Mouse (Mus musculus): ENCODE results near the gene Zbp1. TPM values are rescaled to one million over a fixed set of nuclear protein-coding genes. Genes with fewer than 3 reads are reported as not detected.
A peak's percentile ranks its signal among the peaks of the same experiment; 100 is the strongest.

Zbp1 gene
- polyA plus RNA-seq, 1 experiment from 2014 or later: not detected

- Histone ChIP-seq H3K4me1 (ENCODE audit: control insufficient read depth in 2 of 2, insufficient read depth in 2 of 2, low read length in 2 of 2) (peaks cover 45 to 70% of the 10 kb centered on the region in 2 experiments), H3K4me3 (ENCODE audit: control insufficient read depth in 1 of 2, insufficient read depth in 1 of 2, low read depth in 1 of 2, low read length in 2 of 2) (no peak overlapping the region), H3K9me3 (ENCODE audit: control insufficient read depth, low read length) (no peaks in the 10 kb centered on the region), H3K4me2 (ENCODE audit: low read length) (no peak overlapping the region), H3K9ac (ENCODE audit: low read length) (no peak overlapping the region), H3K27ac (replicated peaks in 1 of 2; ENCODE audit: control insufficient read depth in 1 of 2, insufficient read depth in 1 of 2, low read depth in 2 of 2, low read length in 2 of 2) (no peak overlapping the region), H3K27me3 (ENCODE audit: control insufficient read depth, insufficient read depth, low read length) (no peaks in the 10 kb centered on the region), H3K36me3 (ENCODE audit: control insufficient read depth, insufficient read depth, low read length) (0 out of 2 replicates have a peak, but pooled peaks cover 3% of the 10 kb centered on the region)
- no peak for ATAC-seq (ENCODE audit: insufficient number of reproducible peaks, insufficient read depth, low FRiP score, low read depth)
- 83% methylated on average over 20 of the region's 20 CpGs for WGBS
These were observed 26.5 kb upstream of the Zbp1 start for GRCm38 (mm10) chr2:173245258-173245657.

- H3K4me3 ChIP-seq (ENCODE audit: control insufficient read depth in 1 of 2, insufficient read depth in 1 of 2, low read depth in 1 of 2, low read length in 2 of 2): no peak overlapping the region
- no peaks in the 10 kb centered on the region for H3K27me3 ChIP-seq (ENCODE audit: control insufficient read depth, insufficient read depth, low read length)
- WGBS: 57% methylated on average over 3 of the region's 3 CpGs
- H3K9me3 ChIP-seq (ENCODE audit: control insufficient read depth, low read length): no peaks in the 10 kb centered on the region
- H3K36me3 ChIP-seq (ENCODE audit: control insufficient read depth, insufficient read depth, low read length): 0 out of 2 replicates have a peak, but pooled peaks cover 3% of the 10 kb centered on the region
- no peak overlapping the region for H3K9ac ChIP-seq (ENCODE audit: low read length)
- H3K4me1 ChIP-seq (ENCODE audit: control insufficient read depth in 2 of 2, insufficient read depth in 2 of 2, low read length in 2 of 2): peaks cover 33 to 61% of the 10 kb centered on the region in 2 experiments
- H3K27ac ChIP-seq (replicated peaks in 1 of 2; ENCODE audit: control insufficient read depth in 1 of 2, insufficient read depth in 1 of 2, low read depth in 2 of 2, low read length in 2 of 2): no peak overlapping the region
- no peak overlapping the region for H3K4me2 ChIP-seq (ENCODE audit: low read length)
- ATAC-seq (ENCODE audit: insufficient number of reproducible peaks, insufficient read depth, low FRiP score, low read depth): no peak
These were observed 25.4 kb upstream of the Zbp1 start for GRCm38 (mm10) chr2:173244108-173244507.

GRCm38 (mm10) chr2:173243616-173244015 is 24.9 kb upstream of the Zbp1 start:
- WGBS: 70% methylated on average over 9 of the region's 9 CpGs
- Histone ChIP-seq H3K9ac (ENCODE audit: low read length) (no peak overlapping the region), H3K4me2 (ENCODE audit: low read length) (no peak overlapping the region), H3K36me3 (ENCODE audit: control insufficient read depth, insufficient read depth, low read length) (0 out of 2 replicates have a peak, but pooled peaks cover 3% of the 10 kb centered on the region), H3K4me1 (ENCODE audit: control insufficient read depth in 2 of 2, insufficient read depth in 2 of 2, low read length in 2 of 2) (peaks cover 33 to 62% of the 10 kb centered on the region in 2 experiments), H3K27me3 (ENCODE audit: control insufficient read depth, insufficient read depth, low read length) (no peaks in the 10 kb centered on the region), H3K9me3 (ENCODE audit: control insufficient read depth, low read length) (no peaks in the 10 kb centered on the region), H3K27ac (replicated peaks in 1 of 2; ENCODE audit: control insufficient read depth in 1 of 2, insufficient read depth in 1 of 2, low read depth in 2 of 2, low read length in 2 of 2) (no peak overlapping the region), H3K4me3 (ENCODE audit: control insufficient read depth in 1 of 2, insufficient read depth in 1 of 2, low read depth in 1 of 2, low read length in 2 of 2) (no peak overlapping the region)
- ATAC-seq (ENCODE audit: insufficient number of reproducible peaks, insufficient read depth, low FRiP score, low read depth): no peak

GRCm38 (mm10) chr2:173242874-173243273 is 24.2 kb upstream of the Zbp1 start:
- H3K4me1 ChIP-seq (ENCODE audit: control insufficient read depth in 2 of 2, insufficient read depth in 2 of 2, low read length in 2 of 2): peaks cover 36 to 63% of the 10 kb centered on the region in 2 experiments
- ATAC-seq (ENCODE audit: insufficient number of reproducible peaks, insufficient read depth, low FRiP score, low read depth): no peak
- 40% methylated on average over 12 of the region's 12 CpGs for WGBS
- 0 out of 2 replicates have a peak, but pooled peaks cover 3% of the 10 kb centered on the region for H3K36me3 ChIP-seq (ENCODE audit: control insufficient read depth, insufficient read depth, low read length)
- no peak overlapping the region for H3K9ac ChIP-seq (ENCODE audit: low read length)
- H3K27ac ChIP-seq (replicated peaks in 1 of 2; ENCODE audit: control insufficient read depth in 1 of 2, insufficient read depth in 1 of 2, low read depth in 2 of 2, low read length in 2 of 2): no peak overlapping the region
- no peak overlapping the region for H3K4me2 ChIP-seq (ENCODE audit: low read length)
- no peaks in the 10 kb centered on the region for H3K27me3 ChIP-seq (ENCODE audit: control insufficient read depth, insufficient read depth, low read length)
- H3K4me3 ChIP-seq (ENCODE audit: control insufficient read depth in 1 of 2, insufficient read depth in 1 of 2, low read depth in 1 of 2, low read length in 2 of 2): no peak overlapping the region
- H3K9me3 ChIP-seq (ENCODE audit: control insufficient read depth, low read length): no peaks in the 10 kb centered on the region

GRCm38 (mm10) chr2:173240738-173241137 is 22.0 kb upstream of the Zbp1 start:
- H3K4me1 ChIP-seq (ENCODE audit: control insufficient read depth in 2 of 2, insufficient read depth in 2 of 2, low read length in 2 of 2): peaks cover 40 to 65% of the 10 kb centered on the region in 2 experiments
- H3K36me3 ChIP-seq (ENCODE audit: control insufficient read depth, insufficient read depth, low read length): 0 out of 2 replicates have a peak, but pooled peaks cover 3% of the 10 kb centered on the region
- no peak overlapping the region for H3K9ac ChIP-seq (ENCODE audit: low read length)
- H3K4me2 ChIP-seq (ENCODE audit: low read length): no peak overlapping the region
- no peaks in the 10 kb centered on the region for H3K27me3 ChIP-seq (ENCODE audit: control insufficient read depth, insufficient read depth, low read length)
- no peak overlapping the region for H3K4me3 ChIP-seq (ENCODE audit: control insufficient read depth in 1 of 2, insufficient read depth in 1 of 2, low read depth in 1 of 2, low read length in 2 of 2)
- H3K27ac ChIP-seq (replicated peaks in 1 of 2; ENCODE audit: control insufficient read depth in 1 of 2, insufficient read depth in 1 of 2, low read depth in 2 of 2, low read length in 2 of 2): no peak overlapping the region
- WGBS: 55% methylated on average over 9 of the region's 9 CpGs
- no peak for ATAC-seq (ENCODE audit: insufficient number of reproducible peaks, insufficient read depth, low FRiP score, low read depth)
- no peaks in the 10 kb centered on the region for H3K9me3 ChIP-seq (ENCODE audit: control insufficient read depth, low read length)

GRCm38 (mm10) chr2:173238522-173238921 is 19.8 kb upstream of the Zbp1 start:
- H3K4me3 ChIP-seq (ENCODE audit: control insufficient read depth in 1 of 2, insufficient read depth in 1 of 2, low read depth in 1 of 2, low read length in 2 of 2): no peak overlapping the region
- no peaks in the 10 kb centered on the region for H3K9me3 ChIP-seq (ENCODE audit: control insufficient read depth, low read length)
- no peak overlapping the region for H3K4me2 ChIP-seq (ENCODE audit: low read length)
- 32% methylated on average over 14 of the region's 14 CpGs for WGBS
- no peak overlapping the region for H3K27ac ChIP-seq (replicated peaks in 1 of 2; ENCODE audit: control insufficient read depth in 1 of 2, insufficient read depth in 1 of 2, low read depth in 2 of 2, low read length in 2 of 2)
- H3K4me1 ChIP-seq (ENCODE audit: control insufficient read depth in 2 of 2, insufficient read depth in 2 of 2, low read length in 2 of 2): peaks cover 53 to 72% of the 10 kb centered on the region in 2 experiments
- H3K9ac ChIP-seq (ENCODE audit: low read length): no peak overlapping the region; the same call in 1 of the 2 replicates
- ATAC-seq (ENCODE audit: insufficient number of reproducible peaks, insufficient read depth, low FRiP score, low read depth): no peak
- H3K36me3 ChIP-seq (ENCODE audit: control insufficient read depth, insufficient read depth, low read length): peaks cover 6% of the 10 kb centered on the region
- no peaks in the 10 kb centered on the region for H3K27me3 ChIP-seq (ENCODE audit: control insufficient read depth, insufficient read depth, low read length)

GRCm38 (mm10) chr2:173235435-173236332 is 17.0 kb upstream of the Zbp1 start:
- no peak; the same call in 1 of the 2 replicates for ATAC-seq (ENCODE audit: insufficient number of reproducible peaks, insufficient read depth, low FRiP score, low read depth)
- Histone ChIP-seq H3K9me3 (ENCODE audit: control insufficient read depth, low read length) (no peaks in the 10 kb centered on the region), H3K27me3 (ENCODE audit: control insufficient read depth, insufficient read depth, low read length) (no peaks in the 10 kb centered on the region), H3K36me3 (ENCODE audit: control insufficient read depth, insufficient read depth, low read length) (peaks cover 29% of the 10 kb centered on the region), H3K4me2 (ENCODE audit: low read length) (peak overlapping the region; percentile 25; the same call in 1 of the 2 replicates), H3K4me3 (ENCODE audit: control insufficient read depth in 1 of 2, insufficient read depth in 1 of 2, low read depth in 1 of 2, low read length in 2 of 2) (no peak overlapping the region), H3K27ac (replicated peaks in 1 of 2; ENCODE audit: control insufficient read depth in 1 of 2, insufficient read depth in 1 of 2, low read depth in 2 of 2, low read length in 2 of 2) (peak overlapping the region; percentile 53 to 61; a peak in 3 of 4 replicates), H3K4me1 (ENCODE audit: control insufficient read depth in 2 of 2, insufficient read depth in 2 of 2, low read length in 2 of 2) (peaks cover 43 to 54% of the 10 kb centered on the region in 2 experiments), H3K9ac (ENCODE audit: low read length) (peak overlapping the region; percentile 44; the same call in 1 of the 2 replicates)
- 40% methylated on average over 8 of the region's 8 CpGs for WGBS

Data from heart, embryonic 14.5 days (tissue).